Mouse (Mus musculus) brain, adult 2 months (tissue): ENCODE measurements around the gene Lrp2.
"Not testable (repeated sequence)": the region's sequence is repeated elsewhere in the genome, so short reads cannot be mapped to it uniquely, and the experiment has no call there.

Source experiments
- DNase-seq: peaks from one replicate; pipeline ENCODE4 v3.0.0; 2011; ENCODE audit warnings: low read depth, low spot score

The Lrp2 gene

DNA sequence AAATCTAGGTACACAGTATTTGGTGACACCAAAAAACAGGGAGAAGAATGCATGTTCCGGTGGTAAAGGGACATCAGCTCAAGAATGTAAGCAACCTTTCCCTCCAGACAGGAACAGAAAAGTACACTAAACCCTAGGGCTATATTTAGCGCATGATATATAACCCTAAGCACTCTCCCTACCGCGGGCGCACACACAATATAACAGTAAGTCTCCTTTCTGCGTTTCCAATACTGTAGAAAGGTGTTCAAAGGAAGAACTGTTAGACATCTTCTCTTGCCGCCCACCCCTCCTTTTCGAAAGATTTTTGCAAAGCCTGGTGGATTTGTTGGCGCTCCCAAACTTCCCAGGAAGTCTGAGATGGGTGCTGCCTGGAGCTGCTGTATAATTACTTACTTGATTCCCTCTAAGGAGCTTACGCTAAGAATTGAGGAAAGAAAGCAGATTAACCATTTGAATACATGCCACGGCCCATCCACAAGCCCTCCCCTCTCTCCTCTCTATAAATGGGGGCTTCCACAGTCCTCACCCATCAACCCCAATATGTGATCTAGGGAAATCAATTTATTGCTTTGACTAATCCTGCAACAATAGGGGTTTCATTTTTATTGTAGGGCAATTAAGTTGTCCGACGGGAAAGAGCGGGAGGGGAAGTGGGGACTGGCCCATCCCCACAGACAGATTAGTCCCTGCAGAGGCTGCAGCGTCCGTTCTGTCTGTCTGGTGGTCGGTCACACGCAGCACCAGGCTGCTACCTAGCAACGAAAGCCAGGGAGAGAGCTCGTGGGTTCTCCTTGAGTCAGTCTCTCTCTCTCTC is 1.5 kb downstream of the Lrp2 start:
- DNase-seq = no peak

DNA sequence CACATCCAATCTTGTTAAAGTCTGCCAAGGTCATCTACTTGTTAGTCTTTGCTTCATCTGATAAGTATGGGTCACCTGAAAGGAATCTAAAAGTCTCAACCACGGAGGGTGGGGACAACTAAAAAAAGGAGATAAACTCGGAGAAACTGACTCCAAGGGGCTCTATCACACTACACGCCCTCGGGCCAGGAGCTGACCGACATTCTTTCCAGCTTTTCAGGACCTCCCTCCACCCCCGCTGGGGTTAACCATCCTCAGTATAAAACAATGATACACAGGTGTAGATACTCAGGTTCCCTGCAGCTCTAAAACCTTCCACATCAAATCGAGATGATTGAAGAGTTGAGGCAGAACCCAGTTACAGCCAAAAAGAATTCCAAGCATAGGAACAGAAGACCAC is 3.0 kb downstream of the Lrp2 start:
- no peak for DNase-seq

DNA sequence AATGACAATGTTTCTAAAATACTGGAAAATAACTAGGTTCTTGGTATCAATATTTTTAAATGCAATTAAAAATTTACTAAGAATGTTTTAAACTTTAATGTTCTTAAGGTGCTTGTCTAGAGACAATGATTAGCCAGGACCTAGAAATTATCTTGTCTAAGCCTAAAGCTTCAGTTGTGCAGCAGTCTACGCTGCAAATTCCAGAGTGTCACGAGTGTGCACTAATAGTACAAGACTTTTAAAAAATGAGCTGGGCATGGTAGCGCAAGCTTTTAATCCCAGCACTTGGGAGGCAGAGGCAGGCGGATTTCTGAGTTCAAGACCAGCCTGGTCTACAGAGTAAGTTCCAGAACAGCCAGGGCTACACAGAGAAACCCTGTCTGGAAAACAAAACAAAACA is 3.8 kb downstream of the Lrp2 start:
- not testable (repeated sequence) for DNase-seq

DNA sequence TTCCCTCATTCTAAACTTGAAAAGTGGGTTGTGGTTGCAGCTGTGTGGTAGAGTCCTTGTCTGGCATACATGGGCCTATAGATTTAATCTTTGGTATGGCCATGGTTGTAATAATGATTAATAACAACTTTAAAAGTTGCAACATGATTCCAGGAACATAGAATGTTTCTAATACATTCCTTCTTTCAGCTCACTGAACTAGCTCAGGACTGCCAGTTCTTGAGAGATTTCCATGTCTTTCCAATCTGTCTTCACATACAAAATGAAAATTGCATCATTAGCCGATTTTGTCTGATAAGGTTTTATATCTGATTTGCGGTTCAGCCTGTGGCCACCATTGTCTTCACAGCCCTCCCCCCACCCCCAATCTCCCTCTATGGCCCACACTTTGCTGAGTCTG is 5.8 kb downstream of the Lrp2 start:
- no peak for DNase-seq

DNA sequence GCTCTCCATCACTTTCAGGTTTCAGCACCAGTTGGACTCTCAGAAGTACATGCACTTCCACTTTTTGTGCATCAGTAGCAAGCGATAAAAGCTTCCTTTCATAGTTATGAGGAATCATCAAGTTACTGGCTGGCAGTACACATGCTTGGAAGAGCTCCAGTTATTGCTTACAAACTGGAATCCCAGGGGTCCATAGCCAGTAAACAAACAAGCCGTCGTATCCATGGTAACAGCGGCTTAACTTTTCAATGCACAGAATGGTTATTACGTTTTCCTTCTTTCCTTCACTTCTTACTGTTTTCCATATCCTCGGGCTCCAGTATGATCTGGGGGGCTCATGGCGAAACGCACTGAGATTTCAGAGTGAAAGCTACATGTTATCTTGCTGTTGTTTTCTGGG is 7.7 kb downstream of the Lrp2 start:
- DNase-seq = no peak

DNA sequence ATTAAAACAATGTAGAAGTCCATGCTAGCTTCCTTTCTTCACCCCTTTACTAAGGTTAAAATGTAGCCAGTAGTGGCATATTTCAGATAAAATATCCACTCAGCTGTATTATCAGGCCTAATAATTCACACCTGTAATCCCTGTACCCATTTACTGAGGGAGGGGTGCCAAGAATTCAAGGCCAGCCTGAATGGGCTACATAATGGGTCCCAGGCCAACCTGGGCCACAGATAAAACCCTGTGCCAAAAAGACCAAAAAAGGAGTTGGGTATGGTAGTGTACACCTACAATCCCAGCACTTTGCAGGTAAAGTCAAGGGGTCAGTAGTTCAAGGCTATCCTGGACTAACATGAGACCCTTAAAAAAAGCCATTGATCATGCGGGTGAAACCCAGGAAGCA is 9.3 kb downstream of the Lrp2 start:
- no peak for DNase-seq

DNA sequence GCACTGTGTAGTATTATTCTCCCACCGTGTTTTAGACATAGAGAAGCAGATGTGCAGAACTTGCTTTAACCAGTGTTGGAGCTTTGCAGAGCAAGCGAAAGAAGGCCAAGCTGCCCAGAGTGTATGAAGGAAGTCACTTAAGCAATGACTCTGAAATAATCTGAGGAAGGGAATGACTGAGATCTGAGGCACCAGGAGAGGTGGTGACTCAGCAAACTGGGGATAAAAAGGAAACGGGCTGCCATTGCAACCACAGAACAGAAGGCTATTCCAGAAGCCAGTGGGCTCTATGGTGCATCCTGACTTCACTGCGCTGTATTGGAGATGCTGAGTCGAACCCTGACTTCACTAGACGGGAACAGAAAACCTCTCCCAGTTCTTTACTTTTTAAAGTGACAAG is 10.9 kb downstream of the Lrp2 start:
- no peak for DNase-seq

DNA sequence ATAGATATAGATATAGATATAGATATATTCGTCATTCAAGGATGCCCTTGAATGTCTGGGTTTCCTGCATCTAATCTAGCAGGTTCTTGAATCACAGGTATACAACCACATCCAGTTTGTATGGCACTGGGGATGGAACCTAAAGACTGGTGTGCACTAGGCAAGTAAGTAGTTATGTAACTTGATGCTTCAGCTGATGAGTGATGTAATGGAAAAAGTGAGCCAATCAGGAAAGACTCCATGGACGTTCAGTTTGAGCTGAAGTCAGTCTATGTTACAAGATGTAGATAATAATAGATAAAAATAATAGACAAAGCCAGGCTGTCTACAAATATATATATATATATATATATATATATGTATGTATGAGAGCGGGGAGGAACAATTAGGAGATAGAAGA is 11.6 kb downstream of the Lrp2 start:
- no peak for DNase-seq

DNA sequence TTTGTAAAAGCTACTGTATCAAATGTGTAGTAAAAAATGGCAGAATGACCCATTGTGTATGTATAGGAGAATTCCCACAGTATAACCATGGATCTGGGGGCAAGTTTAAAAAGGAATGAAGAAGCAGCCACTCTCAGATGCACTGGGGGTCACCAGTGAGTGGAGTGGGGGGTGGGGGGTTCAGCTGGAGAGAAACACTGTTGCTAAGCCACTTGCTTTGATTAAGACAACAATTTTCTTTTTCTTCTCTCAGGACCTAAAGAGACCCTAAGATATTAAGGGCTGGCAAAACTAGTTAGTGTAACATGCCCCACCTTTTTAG is 12.2 kb downstream of the Lrp2 start:
- no peak for DNase-seq

DNA sequence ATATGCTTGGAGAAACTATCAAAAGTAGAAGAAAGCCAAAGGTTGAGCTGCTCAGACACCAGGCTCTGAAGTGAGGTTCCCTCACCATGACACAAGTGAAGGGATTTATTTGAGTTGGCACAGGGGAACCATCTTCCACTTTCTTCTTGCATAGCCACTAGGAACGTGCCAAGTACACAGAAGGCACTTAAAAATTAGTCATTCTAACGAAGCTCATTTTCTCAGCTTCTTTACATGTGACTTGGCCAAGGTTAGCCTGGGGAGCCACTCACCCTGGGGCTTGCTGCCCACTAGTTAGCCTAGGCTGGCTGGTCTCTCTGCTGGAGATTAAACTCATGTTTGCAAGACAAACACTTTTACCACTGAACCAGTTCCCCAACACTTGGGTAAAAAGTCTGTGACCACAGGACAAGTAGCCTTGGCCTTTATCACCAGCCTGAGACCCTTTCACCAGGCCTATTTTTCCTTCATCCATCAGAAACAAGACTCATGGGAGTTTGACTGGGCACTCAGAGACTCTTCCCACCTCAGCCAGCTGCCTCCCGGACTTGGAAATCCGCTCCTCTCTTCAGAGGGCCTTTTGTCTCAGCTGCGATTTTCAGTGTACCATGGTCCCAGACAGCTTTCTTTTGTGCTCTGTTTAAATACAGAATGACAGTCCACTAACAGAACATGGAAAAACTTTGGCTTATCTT is 12.7 kb downstream of the Lrp2 start:
- DNase-seq = no peak

DNA sequence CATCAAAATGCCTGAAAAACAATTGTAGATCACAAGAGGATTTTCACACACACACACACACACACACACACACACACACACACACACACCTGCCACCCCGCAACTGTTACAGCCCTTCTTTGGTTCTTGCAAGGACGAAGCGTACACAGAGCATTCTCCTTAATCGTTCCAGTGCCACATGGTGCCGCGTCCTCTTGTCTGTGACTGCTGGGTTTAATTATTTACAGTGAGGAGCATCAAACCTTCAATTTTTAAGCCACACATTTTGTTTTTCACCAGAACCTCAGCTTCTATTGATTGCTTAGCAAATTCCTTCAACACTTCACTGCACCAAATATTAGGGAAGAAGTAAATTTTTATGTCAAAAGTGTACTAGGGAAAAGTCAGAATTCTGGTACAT is 15.3 kb downstream of the Lrp2 start:
- no peak for DNase-seq

DNA sequence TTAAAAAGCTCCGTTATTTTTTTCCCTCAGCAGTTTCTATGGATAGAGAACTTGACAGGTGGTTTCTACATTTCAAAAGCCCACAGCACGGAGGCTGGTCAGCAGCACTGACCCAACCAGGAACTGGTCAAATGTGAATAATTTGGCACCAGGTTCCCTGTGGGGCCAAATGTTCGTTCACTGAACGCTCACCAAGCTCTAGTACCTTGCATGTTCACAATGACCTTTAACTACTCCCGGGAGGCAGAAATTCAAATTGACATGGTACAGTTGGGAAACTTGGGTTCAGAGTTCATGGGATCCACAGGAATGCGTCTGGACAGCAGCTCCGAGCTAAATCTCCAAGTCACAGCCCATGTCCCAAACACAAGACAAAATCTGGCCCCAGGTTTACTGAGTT is 19.6 kb downstream of the Lrp2 start:
- no peak for DNase-seq

DNA sequence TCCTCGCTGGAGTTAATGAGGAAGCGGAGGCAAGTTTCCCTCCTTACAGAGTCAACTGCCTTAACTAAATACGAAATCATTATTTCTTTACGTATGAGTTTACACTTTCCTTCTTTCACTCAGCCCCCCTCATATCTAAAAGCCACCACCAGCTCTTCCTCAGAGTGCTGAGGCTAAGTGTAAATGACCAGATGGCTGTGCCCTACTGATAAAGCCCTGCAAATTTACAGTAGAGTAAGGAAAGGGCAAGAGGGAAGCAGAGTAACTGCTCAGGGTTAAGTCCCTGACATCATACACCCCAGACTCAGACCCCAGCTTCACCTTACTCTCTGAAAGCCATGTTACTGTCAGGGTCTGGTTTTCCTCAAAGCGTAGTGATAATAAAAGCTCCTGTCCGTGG is 22.4 kb downstream of the Lrp2 start:
- DNase-seq = no peak

DNA sequence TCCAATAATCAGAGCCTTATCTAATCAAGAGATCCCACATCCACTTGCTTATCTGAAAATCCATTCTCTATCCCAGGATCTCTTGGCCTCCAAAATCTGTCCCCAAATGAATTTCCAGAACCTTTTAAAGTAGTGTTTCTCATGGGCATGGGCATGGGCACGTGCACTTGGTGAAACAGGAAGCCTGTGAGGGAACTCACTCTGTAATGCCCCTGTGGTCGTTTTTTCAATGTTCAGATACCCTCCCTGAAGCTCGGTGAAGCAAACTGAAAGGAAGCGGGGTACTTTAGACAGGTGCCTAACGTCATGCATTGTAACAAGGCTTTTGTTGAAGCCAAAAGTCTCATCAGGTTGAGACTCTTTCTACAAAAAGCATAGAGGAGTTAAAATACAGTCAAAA is 23.1 kb downstream of the Lrp2 start:
- DNase-seq = no peak

DNA sequence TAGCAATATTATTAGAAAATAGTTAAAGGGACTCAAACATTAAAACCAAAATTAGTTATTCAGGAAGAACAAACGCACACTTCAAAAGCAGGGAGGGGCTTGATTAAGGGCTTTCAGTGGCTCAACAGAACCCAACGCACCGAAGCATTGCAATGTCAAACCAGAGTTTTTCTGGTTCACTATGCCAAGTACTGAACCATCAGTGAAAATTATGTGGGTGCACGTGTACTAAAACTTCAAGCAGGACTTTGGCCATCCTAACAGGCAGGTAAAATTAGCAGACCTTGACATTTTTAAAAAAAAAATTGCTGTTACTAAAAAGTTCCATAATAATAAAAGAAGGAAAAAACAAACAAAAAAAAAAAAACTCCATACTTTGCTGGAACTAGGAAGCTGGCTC is 25.6 kb downstream of the Lrp2 start:
- no peak for DNase-seq

DNA sequence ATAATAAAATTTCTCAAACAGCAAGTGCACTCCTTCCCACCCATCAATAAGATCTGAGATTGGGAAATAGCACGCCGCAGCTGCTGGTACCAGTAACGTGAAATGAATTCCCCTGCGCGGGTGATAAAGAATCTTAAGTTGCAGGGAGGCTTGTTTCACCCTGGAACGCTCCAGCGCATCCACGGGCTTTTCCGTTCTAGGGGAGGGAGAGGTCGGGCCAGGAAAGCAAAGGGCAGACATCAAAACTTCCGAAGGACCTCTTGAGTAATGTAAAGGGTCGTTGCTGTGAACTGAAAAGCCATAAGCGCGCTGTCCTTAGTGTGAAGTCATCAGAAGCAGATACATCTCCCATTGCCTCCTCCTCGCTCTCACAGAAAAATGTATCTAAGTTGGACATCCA is 26.5 kb downstream of the Lrp2 start:
- DNase-seq = no peak

DNA sequence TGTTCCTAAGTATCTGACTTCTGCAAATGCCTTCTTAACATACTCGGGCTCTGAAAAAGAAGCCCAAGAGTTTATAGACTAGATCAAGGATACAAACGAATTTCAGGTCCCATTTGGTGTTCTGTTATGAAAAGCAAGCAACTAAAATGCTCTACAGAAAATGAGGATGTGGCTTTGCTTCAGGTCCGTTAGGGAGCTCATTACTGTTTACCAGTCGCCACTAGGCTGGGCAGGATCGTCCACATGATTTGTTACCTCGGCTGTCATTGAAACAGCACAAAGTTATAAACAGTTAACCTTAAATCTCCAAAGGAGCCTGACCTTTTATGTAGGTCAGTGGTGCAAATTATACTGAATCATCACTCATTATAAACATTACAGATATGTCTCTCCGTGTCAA is 29.2 kb downstream of the Lrp2 start:
- no peak for DNase-seq

DNA sequence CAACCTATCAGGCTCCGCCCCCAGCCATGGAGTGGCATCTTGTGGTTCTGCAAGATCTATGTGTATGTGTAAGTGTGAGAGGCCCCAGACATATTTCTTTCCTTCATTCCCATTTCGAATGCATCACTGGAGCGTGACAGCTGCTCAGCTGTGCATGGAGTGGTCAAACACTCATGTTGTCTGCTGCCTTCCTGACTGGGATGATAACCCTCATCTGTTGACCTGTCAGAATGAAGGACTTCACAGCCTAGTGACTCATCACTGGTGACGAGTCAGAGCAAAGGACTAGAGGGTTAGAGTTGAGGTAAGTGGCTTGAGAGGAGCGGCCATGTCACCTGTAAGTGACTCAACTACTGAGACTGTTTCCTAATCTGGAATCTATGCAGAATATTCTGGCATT is 34.2 kb downstream of the Lrp2 start:
- no peak for DNase-seq

DNA sequence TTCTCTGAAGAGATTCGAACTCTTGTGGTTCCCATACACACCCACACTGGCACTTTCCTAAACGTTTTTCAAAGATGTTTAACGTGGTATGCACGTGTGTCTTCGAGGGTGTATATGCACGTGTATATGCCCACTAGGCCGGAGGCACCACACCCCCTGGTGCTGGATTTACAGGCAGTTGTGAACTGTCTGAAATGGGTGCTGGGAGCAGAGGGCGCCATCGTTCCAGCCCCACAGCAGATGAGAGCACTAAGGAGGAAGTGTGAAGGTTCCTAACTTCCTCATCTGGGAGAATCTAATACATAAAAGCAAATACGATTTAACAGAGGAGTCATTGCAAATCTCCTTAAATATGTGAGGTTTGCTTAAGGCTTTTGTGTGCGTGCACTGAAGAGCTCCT is 39.0 kb downstream of the Lrp2 start:
- DNase-seq = no peak

DNA sequence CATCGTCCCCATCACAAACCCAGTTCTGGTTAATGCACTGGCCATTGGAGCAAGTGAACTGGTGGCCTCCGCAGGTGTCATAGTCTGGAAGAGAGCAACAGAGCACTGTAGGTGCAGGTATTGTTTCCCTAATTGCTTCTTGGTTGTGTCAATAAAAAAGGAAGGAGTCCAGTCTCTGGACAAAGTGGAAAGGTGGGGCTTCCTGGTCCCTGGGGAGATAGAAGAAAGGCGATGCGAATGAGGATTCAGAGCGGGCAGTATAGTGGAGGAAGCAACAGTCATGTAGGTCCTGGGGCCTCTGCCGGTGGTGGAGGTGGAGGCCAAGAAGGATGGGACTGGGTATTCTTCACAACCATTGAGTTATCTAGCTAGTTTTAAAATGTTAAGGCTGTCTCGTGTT is 49.8 kb downstream of the Lrp2 start:
- DNase-seq = no peak

DNA sequence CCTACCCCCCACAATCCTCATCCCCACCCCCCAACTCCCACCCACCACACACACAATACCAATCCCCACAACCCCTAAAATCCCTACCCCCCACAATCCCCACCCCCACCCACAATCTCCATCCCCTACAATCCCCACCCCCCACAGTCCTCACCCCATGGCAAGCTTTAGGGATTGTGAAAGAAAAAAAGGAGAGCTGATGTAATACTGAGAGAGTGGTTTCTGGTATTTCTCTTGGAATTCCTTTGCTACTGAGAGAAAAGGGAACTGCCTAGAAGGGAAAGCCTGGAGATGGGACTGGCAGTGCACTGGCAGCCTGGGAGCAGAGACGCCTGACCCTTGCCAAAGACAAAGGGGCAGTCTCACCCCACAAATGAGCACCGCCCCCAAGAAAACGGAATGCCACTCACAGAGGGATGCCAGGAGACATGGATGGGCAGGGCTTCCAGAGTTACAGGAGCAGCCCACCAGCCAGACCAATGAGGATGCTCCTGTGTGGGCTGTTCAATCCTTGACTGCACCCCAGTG is 54.3 kb downstream of the Lrp2 start:
- DNase-seq = no peak

DNA sequence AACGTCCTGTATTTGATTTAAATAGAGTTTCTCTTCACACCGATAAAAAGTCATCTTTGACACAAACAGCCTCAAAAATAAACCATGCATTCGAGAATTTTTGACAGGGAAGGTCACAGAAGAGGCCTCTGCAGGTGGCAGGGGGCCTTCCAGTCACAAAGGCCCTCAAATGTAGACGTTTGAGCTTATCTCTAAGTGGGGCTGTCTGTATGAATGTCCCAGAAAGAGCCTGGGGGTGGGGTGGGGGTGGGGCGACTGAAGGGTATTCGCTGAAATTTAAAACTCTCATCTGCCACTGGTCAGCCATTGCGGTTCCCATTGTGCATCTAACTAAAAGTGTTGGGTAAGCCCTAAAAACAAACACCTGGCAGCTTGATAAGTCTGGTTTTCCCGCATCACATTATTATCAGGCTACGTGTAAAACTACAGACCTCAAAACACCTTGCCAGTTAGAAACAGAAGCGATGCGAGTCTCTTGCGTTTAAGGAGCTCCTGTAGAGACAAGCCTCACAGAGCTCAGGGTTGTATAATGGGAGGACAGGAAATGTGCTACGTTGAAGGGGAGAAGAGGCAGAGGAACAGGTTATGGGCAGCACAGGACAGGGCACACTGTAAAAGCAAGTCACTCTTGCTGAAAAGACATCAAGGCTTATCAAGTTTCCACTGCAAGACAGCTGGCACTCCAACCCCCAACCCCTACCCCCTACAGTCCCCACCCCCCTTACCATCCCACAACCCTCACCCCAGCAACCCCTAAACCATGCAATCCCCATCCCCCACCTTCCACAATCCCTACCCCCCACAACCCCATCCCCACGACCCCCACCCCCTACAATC is 55.0 kb downstream of the Lrp2 start:
- DNase-seq = no peak

DNA sequence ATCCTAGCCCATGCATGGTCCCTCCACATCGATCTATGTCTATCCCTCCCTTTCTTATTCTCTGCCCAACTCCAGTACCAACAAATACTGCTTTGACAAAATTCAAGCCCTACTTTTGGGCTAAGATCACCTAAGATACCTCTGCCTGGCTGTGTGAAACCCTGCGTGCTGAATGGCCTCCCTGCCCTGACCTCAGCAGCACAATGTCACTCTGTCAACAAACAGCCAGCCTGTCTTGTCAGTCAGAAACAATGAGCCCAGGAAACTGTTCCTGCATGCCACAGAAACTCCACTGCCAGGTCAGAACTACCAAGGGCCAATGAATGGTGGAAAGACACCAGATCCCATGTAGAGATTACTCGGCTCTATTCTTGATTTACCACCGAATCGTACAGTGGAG is 55.7 kb downstream of the Lrp2 start:
- DNase-seq = no peak
